Mouse (Mus musculus) ES-E14 (cell line): Measurements from ENCODE around the gene Cela2a. TPM values are rescaled to one million over a fixed set of nuclear protein-coding genes. Genes with fewer than 3 reads are reported as not detected.

Source experiments
- DNase-seq: peaks from one replicate; pipeline ENCODE4 v3.0.0-alpha.2; 2013; ENCODE audit warnings: low read depth, low spot score
- H3K27ac ChIP-seq: 2 replicates; pipeline ENCODE4 v1.5.1; 2012; ENCODE audit warnings: low read depth, mild to moderate bottlenecking, low read length, moderate library complexity, mixed read lengths; ENCODE audit not compliant: poor library complexity, insufficient read depth, severe bottlenecking
- H3K36me3 ChIP-seq: 2 replicates; pipeline ENCODE4 v1.6.1; 2012; ENCODE audit warnings: mild to moderate bottlenecking, low read length, moderate library complexity, mixed read lengths; ENCODE audit not compliant: control insufficient read depth, poor library complexity, insufficient read depth, severe bottlenecking
- H3K4me1 ChIP-seq, 2 experiments: fragments of 150-350 bp in 1 of 2; sonication (generic) in 1 of 2; 2 replicates each; pipeline ENCODE4 v1.6.1; 2012; ENCODE audit warnings: low read length in 2 of 2, mild to moderate bottlenecking in 1 of 2, mixed read lengths in 1 of 2; ENCODE audit not compliant: control insufficient read depth in 2 of 2, insufficient read depth in 2 of 2, poor library complexity in 1 of 2
- H3K4me3 ChIP-seq, 2 experiments: fragments of 150-350 bp in 1 of 2; sonication (generic) in 1 of 2; 2 replicates each; pipeline ENCODE4 v1.5.1; 2012; ENCODE audit warnings: low read length in 2 of 2, low read depth in 1 of 2, mild to moderate bottlenecking in 1 of 2, mixed read lengths in 1 of 2; ENCODE audit not compliant: insufficient read depth in 1 of 2, poor library complexity in 1 of 2, severe bottlenecking in 1 of 2
- H3K9ac ChIP-seq: 2 replicates; pipeline ENCODE4 v1.6.1; 2012; ENCODE audit warnings: low read depth, mild to moderate bottlenecking, low read length, mixed read lengths; ENCODE audit not compliant: poor library complexity, insufficient read depth, severe bottlenecking
- H3K9me3 ChIP-seq: fragments of 150-350 bp; sonication (generic); 2 replicates; pipeline ENCODE4 v1.6.1; 2012; ENCODE audit warnings: low read depth, mild to moderate bottlenecking, low read length; ENCODE audit not compliant: control insufficient read depth, insufficient read depth
- CHD2 ChIP-seq: IDR thresholded peaks from 2 replicates; pipeline ENCODE4 v1.6.1; 2014; ENCODE audit warnings: mild to moderate bottlenecking, low read depth, low read length, inconsistent platforms
- HCFC1 ChIP-seq: IDR thresholded peaks from 2 replicates; pipeline ENCODE4 v1.6.1; 2012; ENCODE audit warnings: low read length, inconsistent platforms, borderline replicate concordance; ENCODE audit not compliant: insufficient read depth
- MAFK ChIP-seq: IDR thresholded peaks from 2 replicates; pipeline ENCODE4 v1.6.1; 2014; ENCODE audit warnings: mild to moderate bottlenecking, low read depth, low read length, inconsistent platforms; ENCODE audit not compliant: insufficient read depth
- ZC3H11A ChIP-seq: IDR thresholded peaks from 2 replicates; pipeline ENCODE4 v1.6.1; 2012; ENCODE audit warnings: low read depth, mild to moderate bottlenecking, inconsistent platforms, low read length, borderline replicate concordance
- ZNF384 ChIP-seq: IDR thresholded peaks from 2 replicates; pipeline ENCODE4 v1.6.1; 2012; ENCODE audit warnings: low read depth, low read length, inconsistent platforms
- in situ Hi-C, 2 experiments: fragments of 600-800 bp; cut with MboI; formaldehyde crosslinking; loops; one replicate each; pipeline ENCODE4 v1.15.1; 2025; ENCODE audit warnings: low sequenced_read_pairs in 2 of 2, inconsistent platforms in 1 of 2; ENCODE audit not compliant: unreplicated experiment in 2 of 2
- total RNA-seq: library from RNA; depleted of rRNA; stranded (reverse); fragments of 300-350 nt; gene quantifications from 2 replicates; pipeline ENCODE4 v1.2.3, GENCODE M21; 2012

Cela2a gene
- total RNA-seq, 1 experiment: 8.2 TPM

DNA sequence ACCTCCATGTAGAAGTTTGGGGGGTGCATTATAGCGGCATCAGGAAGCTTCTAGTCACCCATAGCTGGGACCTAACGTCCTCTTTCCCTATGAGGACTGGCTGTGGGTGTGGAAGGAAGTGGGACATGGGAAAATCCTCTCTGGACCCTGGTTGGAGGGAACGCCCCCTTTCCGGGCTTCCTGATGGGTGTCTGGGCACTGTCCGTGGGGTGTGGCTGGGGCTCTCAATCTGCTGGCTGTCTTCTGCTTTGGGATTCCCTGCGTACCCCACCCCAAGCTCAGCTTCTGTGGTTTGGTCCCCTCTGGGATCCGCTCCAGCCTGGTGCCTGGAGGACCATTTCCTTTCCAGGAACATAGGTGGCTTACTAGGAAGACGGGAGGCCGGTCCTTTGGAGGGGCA, 47.0 kb upstream of the Cela2a start:
- Histone ChIP-seq H3K4me3 (no peak overlapping the region), H3K36me3 (no peaks in the 10 kb centered on the region), H3K9ac (no peak overlapping the region), H3K27ac (no peak overlapping the region), H3K9me3 (no peaks in the 10 kb centered on the region), H3K4me1 (peaks cover 2 to 16% of the 10 kb centered on the region in 2 experiments; a peak in 1 of 4 replicates)
- in situ Hi-C loops: no loop called here
- no peak for DNase-seq
- TF ChIP-seq MAFK (no peak), CHD2 (no peak), HCFC1 (no peak), ZNF384 (no peak), ZC3H11A (no peak)

DNA sequence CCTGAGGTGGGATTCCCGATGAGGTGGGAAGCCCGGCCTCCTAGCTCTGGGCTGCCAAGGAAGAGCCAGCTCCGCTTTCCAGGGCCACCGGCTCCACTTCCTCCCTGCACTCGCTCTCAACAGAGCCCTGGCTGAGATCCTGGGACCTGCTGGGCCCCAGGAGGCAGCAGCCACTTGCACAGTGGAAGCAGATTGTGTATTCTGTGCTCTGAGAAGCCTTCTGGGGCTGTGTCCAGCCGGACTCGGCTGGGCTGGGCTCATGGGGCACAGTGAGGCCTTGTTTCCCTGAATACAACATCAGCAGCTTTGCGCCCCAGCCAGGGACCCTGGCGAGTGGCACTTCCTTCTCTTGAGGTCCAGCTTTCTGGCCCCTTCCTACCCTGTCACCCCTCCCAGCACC, 45.9 kb upstream of the Cela2a start:
- H3K4me3 ChIP-seq: no peak overlapping the region
- DNase-seq: no peak
- H3K9me3 ChIP-seq: no peaks in the 10 kb centered on the region
- in situ Hi-C loops: no loop called here
- peaks cover 3 to 20% of the 10 kb centered on the region in 2 experiments; a peak in 1 of 4 replicates for H3K4me1 ChIP-seq
- H3K27ac ChIP-seq: no peak overlapping the region
- no peaks in the 10 kb centered on the region for H3K36me3 ChIP-seq
- H3K9ac ChIP-seq: no peak overlapping the region
- TF ChIP-seq MAFK: no peak
- no peak for TF ChIP-seq ZNF384
- TF ChIP-seq CHD2: no peak
- no peak for TF ChIP-seq ZC3H11A
- TF ChIP-seq HCFC1: no peak

DNA sequence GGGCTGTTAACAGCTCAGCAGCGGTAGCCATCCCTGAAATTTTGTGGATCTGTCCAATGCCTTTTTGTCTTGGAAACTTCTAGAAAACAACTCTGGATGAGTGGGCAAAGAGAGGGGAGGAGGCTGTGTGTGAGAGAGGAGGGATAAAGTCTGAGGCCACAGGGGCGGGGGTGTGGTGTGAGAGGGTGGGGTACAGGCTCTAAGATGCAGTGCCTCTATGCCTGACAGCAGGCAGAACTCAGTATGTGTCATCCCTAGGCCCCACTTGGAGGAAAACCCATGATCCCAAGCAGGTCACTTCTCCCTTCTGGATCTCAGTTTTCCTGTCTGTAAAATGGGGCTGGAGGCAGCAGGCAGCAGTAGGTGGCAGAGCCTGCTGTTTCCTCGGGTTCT, 45.4 kb upstream of the Cela2a start:
- Histone ChIP-seq H3K4me3 (no peak overlapping the region), H3K9ac (no peak overlapping the region), H3K27ac (no peak overlapping the region), H3K36me3 (no peaks in the 10 kb centered on the region), H3K9me3 (no peaks in the 10 kb centered on the region), H3K4me1 (peaks cover 3 to 21% of the 10 kb centered on the region in 2 experiments; a peak in 1 of 4 replicates)
- DNase-seq: no peak
- TF ChIP-seq ZNF384: no peak
- no peak for TF ChIP-seq ZC3H11A
- in situ Hi-C loops: no loop called here

DNA sequence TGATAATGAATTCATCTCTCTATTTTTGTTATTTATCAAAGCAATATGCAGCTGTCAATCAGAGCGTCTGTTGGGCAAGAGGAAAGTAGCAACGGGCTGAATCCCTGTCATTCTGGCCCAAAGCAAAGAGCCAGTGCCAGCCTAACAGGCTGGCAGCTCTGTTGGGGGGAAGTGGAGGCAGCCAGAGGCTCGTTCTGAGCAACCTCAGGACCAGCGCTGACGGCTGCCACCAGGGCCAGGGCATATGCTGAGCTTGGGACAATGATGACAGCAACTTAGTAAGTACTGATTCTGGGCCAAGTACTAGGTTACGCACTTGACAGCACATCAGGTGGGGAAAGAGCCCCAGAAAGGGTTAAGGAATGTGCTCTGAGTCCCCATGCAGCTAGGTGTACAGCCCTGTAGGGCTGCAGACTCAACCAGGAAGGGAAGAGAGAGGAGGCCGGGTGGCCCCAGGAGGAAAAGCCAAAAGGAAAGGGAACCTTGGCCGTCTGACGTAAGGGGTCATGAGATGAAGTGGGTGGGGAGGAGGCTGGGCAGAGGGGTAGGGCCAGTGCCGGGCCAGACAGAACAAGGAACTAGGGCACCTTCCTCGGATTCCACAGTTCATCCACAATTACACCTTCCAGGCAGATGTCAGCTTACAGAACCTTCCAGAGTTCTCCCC, 44.8 kb upstream of the Cela2a start:
- H3K27ac ChIP-seq: no peak overlapping the region
- peaks cover 3 to 21% of the 10 kb centered on the region in 2 experiments; a peak in 1 of 4 replicates for H3K4me1 ChIP-seq
- H3K9ac ChIP-seq: no peak overlapping the region
- no peak overlapping the region for H3K4me3 ChIP-seq
- H3K36me3 ChIP-seq: no peaks in the 10 kb centered on the region
- DNase-seq: no peak
- no peaks in the 10 kb centered on the region for H3K9me3 ChIP-seq
- in situ Hi-C loops: no loop called here
- TF ChIP-seq ZNF384: no peak
- no peak for TF ChIP-seq MAFK
- no peak for TF ChIP-seq HCFC1
- TF ChIP-seq CHD2: no peak
- no peak for TF ChIP-seq ZC3H11A
